Mouse (Mus musculus) lung, postnatal 0 days (tissue): ENCODE measurements around the gene Ddx10.

ENCODE experiments used
- CTCF ChIP-seq: IDR thresholded peaks from 2 replicates; pipeline ENCODE4 v1.5.1; 2016; ENCODE audit warnings: antibody characterized with exemption, mild to moderate bottlenecking
- EP300 ChIP-seq: IDR thresholded peaks from 2 replicates; pipeline ENCODE4 v1.6.1; 2016; ENCODE audit warnings: antibody characterized with exemption, mild to moderate bottlenecking, control low read depth

DNA sequence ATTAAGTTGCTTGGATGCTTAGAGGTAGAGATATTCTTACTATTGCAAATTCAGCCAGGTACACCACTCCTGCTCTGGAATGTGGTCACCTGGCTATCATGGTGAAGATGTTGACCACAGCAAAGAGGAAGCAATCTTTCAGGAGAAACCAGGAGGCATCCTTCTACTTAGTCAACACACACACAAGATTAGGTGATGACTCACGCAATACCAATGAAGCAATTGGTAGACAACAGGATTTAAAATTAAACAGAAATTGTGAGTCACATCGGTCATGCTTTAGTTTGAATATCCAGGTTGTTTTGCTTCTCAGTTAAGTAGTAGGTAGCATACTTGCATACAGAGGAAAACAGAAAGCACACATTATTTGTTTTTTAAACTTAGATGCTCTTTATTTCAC lies 31.1 kb upstream of the Ddx10 start:
- no peak for TF ChIP-seq CTCF
- no peak for TF ChIP-seq EP300
